Mouse (Mus musculus) large intestine, adult 2 months (tissue): ENCODE results near the gene Scfd2. TPM values are rescaled to one million over a fixed set of nuclear protein-coding genes. Genes with fewer than 3 reads are reported as not detected.

Source experiments
- DNase-seq: peaks from one replicate; pipeline ENCODE4 v3.0.0-alpha.2; 2012; ENCODE audit warnings: low read depth, low spot score
- WGBS: fragments of 180-500 bp; shearing (Covaris S2); methylation state at CpG from one replicate; pipeline ENCODE4 v1.1.7; 2018; 5-methylcytosine and 5-hydroxymethylcytosine counted together
- polyA plus RNA-seq: library from polyadenylated mRNA; depleted of rRNA; stranded (reverse); fragments of >200 nt; gene quantifications from 2 replicates; pipeline ENCODE4 v1.2.3, GENCODE M21; 2012

Gene Scfd2
- polyA plus RNA-seq, 1 experiment, result 13.4 TPM

DNA sequence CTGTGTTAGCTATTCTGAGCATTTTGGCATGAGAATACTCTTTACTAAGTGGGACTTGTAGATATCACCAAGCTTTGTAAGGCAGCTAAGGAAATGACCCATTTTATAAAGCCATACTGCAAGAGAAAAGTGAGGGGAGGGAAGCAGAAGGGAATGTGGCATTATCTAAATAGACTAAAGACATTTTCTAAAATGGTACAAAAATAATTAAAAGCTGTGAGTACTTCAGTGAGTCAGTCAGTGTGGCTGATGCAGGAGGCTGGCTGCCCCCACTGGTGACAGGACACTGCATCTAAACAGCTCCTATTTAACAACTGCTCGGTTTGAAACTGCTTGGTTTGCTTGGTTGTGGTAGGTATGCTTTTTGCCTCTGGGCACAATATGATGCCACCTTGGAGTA lies 276.6 kb downstream of the Scfd2 start:
- 93% methylated on average over 1 of the region's 1 CpGs for WGBS
- DNase-seq, result no peak

GRCm38 (mm10) chr5:74253724-74254328 lies 277.7 kb downstream of the Scfd2 start:
- 85% methylated on average over 7 of the region's 7 CpGs for WGBS
- no peak for DNase-seq

- no peak for DNase-seq
- WGBS, result 86% methylated on average over 6 of the region's 6 CpGs
Measured at GRCm38 (mm10) chr5:74252672-74253286, 278.8 kb downstream of the Scfd2 start.

DNA sequence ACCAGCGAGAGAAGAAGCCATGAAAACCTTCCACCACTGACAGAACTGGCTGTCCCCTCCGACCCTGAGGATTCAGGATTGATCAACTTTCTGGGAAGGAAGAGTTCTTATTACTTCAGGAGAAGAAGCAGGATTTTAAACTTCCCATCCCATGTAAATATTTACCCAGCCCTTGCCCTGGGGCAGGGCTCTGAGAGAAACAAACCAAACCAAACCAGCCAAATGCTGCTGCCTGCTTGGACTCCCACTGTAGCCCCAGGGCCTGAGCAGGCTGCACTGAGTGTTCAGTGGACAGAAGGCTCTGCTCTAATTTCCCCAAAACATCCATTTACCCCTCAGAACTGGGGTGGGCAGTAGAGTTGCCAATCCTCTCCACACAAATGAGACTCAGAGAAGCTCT lies 280.6 kb downstream of the Scfd2 start:
- 37% methylated on average over 2 of the region's 2 CpGs for WGBS
- no peak for DNase-seq

- no peak for DNase-seq
- WGBS, result 88% methylated on average over 7 of the region's 7 CpGs
Measured at GRCm38 (mm10) chr5:74250308-74250707, 281.3 kb downstream of the Scfd2 start.

DNA sequence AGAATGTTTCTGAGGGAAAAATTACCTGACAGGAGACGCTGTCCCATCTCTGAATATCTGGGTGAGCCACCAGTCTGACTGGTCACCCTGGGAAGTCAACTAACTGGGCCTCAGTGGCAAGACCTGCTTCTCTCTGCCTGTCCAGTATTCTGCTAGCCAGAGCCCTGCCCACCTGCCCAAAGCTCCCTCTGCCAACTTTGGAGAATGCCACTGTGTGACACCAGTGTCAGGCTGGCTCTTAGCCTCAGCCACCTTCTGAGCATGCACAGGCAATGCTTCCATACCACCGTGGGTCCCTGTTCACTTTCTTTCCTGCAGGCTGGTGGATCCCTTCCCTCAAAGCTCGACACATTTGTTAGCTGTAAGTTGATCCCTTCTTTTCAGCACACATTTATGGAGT lies 281.8 kb downstream of the Scfd2 start:
- WGBS, result 52% methylated on average over 3 of the region's 3 CpGs

DNA sequence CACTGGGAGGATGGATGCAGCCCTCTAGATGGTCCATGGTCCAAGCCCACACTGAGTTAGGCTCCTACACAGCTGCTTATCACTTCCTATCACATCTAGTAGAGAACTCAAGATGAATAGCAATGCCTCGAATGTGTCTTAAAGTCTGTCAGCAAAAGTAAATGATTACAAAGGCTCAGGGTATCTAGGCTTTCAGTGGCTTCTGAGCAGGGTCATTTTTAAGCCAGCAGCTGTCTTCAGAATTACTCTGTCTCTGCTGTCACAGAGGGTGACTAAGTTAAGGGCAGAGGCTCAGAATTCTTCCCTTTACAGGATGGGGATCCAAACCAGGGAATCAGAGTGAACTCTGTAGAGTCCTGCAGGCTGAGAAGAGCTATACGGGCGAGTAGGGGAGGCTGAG lies 284.6 kb downstream of the Scfd2 start:
- no peak for DNase-seq
- 79% methylated on average over 3 of the region's 3 CpGs for WGBS

More for the DNA sequence above, 281.8 kb downstream of the Scfd2 start:
- DNase-seq, result no peak

DNA sequence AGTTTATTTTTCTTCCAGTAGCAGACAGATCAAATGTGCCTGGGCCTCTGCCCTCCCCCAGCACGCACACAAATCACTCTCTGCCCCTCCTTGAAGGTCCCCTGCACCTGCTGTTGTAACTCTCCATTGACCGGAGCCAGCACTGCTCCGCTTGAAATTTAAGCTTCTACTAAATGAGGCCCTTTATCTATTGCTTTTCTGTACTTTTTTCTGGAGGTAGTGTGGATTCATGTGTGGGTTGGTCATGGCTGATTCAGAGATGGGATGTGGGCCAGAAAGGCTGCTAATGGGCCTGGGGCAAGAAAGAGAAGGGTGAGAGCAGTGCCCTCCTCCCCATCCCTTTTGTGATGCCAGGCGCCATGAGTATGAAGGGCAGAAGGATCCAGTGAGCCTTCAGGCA lies 285.1 kb downstream of the Scfd2 start:
- 78% methylated on average over 4 of the region's 4 CpGs for WGBS
- no peak for DNase-seq

DNA sequence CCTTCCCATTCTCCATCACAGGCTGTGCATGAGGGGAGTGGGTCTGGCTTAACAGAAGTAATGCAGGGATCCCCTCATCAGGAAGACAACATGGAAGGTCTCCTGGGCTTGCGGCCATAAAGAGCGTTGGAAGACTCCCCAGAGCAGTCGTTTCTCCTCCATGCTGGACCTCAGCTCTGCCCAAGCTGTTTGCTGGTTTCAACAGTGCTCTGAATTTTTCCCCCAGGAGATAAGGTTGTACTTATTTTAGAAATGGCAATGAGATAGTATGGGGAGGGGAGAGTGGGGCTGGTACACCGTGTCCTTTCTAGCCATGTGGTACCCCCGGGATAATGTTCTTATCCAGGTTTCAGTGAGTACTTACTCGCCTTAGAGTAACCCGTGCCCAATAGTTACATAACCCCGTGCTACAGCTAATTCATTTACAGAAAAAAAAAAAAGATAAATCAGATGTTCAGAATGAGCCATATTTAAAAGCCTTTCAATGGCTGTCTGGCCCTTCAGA lies 285.9 kb downstream of the Scfd2 start:
- 86% methylated on average over 8 of the region's 8 CpGs for WGBS
- DNase-seq, result no peak

DNA sequence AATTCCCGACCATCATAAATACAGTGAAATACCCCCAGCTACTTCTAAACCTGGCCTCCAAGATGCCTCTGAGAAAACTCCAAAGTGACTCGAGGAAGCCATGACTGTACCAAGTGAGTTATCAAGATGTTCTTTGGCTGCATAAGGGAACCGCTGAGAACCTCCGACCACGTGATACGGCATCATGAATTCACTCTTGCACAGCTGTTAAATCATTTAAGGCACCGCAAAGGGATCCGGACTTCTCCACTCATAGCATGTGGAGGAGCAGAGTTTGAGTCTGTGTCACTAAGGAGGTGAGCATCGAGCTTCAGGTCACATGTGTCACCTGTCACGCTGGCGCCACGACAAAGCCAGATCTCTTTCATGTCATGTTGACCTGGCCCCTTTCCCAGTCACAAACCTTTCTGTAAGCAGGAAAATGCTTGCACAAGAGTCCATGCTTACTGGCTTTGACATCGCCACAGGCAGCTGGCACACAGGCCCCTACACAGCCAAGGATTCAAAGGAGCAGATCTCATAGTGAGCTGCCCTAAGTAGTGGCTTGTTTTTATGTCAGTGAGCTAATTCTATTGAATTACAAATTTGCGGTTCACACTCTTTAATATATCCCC lies 287.0 kb downstream of the Scfd2 start:
- DNase-seq, result no peak
- 86% methylated on average over 14 of the region's 14 CpGs for WGBS

DNA sequence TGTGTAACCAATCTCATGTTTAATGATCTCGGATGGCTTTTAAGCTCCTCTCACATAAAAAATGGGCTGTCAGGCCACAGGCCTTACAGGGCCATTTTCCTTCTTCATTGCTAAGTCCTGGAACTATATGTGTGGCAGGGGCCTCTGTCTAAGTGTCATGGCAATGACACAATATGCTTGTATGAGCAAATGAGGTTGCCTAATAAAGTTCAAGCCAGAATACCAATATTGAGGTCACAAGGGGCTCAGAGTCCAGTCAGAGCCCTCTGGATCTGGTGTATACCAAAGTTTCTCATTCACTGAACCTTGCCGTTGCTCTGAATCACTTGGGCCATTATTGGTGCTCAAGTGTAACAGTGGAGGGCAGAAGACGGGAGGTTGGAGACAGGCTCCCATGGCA lies 288.9 kb downstream of the Scfd2 start:
- no peak for DNase-seq
- WGBS, result 69% methylated on average over 3 of the region's 3 CpGs

DNA sequence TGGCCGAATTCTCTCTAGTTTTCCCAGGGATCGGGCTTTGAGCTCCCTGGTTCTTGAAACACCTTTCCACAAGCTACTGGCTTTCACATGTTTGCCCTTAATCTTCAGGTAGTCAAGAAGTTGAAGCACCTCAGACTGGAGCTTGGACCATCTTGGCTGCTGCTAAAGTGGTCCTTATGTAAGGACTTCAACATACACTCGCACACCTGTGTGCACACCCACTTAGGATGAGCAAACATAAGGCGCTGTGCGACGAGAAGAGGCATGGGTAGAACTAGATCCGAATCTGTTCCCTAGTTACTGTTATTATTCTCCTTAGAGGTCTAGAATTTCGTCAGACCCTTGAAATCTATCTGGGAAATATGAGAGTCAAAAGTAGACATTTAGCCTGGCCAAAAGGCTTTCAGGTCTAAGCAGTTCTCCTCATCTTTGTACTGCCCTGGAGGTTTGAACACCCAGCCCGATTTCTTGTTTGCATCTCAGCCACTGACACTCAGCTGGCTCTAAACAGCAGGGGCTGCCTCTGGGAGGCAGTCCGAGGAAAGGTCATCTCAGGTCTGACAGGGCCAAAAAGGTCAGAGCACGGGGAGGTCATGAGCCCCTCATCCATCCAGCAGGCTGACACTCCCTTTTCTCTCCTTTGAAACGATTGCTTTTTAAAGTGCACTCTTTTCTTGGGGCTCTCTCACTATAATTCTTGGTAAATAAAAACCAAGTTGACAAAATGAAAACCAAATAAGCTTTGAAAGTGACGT lies 290.5 kb downstream of the Scfd2 start:
- 82% methylated on average over 13 of the region's 13 CpGs for WGBS
- DNase-seq, result no peak

GRCm38 (mm10) chr5:74240298-74240697 lies 291.3 kb downstream of the Scfd2 start:
- DNase-seq, result no peak
- WGBS, result 60% methylated on average over 8 of the region's 8 CpGs

- WGBS, result 95% methylated on average over 1 of the region's 1 CpGs
- DNase-seq, result no peak
Measured at GRCm38 (mm10) chr5:74239369-74239768, 292.2 kb downstream of the Scfd2 start.

DNA sequence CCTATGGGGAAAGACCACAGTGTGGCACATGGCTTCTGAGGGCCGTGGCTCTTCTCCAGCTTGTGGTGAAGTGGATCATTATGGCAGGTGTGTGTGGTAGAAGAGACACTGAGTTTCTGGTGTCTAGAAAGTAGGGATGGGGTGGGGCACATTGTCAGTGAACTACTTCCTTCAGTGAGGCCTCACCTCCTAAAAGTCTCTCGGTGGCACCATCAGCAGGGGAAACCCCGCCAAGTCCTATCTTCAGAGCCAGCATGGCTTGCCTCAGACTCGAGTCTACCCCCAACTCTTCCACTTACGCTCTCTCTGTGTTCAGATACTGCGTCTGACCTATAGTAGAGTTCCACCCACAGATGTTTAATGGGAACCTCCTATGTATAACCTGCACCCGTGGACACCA lies 297.8 kb downstream of the Scfd2 start:
- WGBS, result 63% methylated on average over 7 of the region's 7 CpGs

DNA sequence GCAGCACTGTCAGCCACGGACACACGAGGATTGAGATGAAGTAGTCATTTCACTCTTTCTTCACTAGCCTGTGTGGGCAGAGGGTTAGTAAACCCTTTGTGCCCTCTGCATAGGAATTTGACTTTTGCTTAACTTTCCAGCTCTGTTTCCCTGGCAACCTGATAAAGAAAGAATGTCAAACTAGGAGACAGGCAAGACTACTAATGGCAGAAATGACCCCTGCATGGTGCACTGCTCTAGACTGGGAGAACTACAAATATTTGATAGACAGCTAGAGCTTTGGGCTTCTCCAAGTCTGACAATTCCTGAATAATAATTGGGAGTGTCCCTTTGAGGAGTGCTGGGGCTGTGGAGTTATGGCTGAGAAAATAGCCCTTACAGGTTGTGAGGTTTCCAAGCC lies 301.0 kb downstream of the Scfd2 start:
- 86% methylated on average over 2 of the region's 2 CpGs for WGBS
- DNase-seq, result no peak

More for the DNA sequence above, 297.8 kb downstream of the Scfd2 start:
- no peak for DNase-seq

DNA sequence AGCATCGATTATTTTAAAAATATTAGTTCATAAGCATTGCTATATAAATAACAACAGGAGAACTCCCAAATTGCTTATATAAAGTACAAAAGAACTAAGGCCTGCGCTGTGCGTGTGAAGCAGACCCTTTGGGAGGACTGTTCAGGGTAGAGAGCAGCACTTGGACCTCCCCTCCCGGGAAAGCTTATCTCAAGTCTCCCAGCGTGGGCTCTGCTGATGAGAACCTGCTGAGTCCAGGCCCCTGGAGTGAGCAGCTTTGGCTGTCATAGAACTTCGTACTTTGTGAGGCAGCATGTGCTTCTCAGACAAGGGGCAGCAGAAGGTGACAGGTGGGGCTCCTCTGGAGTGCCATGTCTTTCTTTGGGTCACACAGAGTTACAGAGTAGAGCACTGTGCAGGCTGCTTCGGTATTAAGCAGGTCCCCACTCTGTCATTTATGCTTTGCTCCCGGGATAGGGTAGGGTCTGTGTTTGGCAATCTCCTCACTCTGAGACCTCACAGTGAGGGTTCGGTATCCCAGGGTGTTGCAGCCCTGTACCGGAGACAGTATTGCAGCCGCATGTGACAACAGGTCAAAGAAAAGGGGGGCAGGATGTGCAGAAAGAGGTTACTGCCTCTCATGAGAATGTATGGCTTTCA lies 301.7 kb downstream of the Scfd2 start:
- no peak for DNase-seq
- 85% methylated on average over 11 of the region's 11 CpGs for WGBS

DNA sequence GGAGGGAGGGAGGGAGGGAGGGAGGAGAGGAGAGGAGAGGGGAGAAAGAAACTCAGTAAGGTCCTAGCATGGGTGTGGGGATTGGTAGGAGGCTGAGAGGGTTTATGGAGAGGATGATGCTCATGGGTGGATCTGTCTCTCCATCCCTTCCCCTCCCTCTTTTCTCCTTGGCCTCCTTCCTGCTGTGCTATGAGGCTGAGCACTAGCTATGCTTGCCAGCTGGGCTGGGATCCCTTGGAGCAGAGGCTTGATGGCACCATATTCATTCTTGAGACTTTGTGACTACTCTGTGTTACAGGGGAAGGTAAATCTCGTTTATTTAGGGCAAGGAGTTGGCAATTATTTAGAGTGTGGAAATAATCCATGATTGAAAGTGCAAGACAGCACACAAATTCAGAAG lies 302.6 kb downstream of the Scfd2 start:
- WGBS, result 37% methylated on average over 1 of the region's 1 CpGs
- no peak for DNase-seq

DNA sequence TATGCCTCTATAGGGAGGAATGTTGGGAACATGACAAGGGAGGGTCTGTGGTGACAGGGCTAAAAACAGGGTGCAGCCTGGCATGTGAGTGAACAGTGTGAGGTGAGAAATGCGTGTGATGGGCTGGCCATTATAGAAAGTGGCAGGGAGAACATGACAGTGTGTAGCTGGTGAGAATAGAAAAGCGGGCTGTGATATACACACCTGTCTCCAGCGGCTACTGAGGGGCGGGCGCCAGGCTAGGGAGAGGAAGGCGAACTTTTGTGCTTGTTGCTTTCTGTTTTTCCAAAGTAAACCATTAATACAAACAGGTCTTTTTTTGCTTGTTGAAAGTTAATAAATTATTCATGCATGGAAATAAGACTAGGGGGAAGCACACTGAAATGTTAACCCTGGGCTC lies 304.2 kb downstream of the Scfd2 start:
- no peak for DNase-seq
- WGBS, result 97% methylated on average over 6 of the region's 6 CpGs

DNA sequence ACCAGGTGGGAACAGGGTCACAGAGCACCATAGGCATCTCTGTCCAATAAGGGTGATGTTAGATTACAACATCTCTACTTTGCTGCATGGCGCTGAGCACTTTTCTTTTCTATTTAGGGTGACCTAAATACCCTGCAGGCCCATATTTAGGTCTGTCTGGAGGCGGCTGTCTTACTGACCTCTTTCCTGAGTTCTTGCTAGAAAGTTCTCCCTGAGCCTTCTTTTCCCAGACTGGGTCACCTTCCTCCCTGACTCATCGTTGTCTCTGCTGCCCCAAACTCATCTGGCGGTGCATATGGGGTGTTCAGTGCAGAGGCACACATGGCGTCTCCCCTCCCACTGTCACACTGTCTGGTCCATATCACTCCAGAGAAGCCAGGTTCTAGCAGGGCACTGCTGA lies 305.4 kb downstream of the Scfd2 start:
- 83% methylated on average over 5 of the region's 5 CpGs for WGBS
- no peak for DNase-seq
